Mouse (Mus musculus): ENCODE measurements at regions not wholly inside any gene's neighbourhood (a gene's known extent, or its start where the extent isn't known, plus 50 kb on each side); places are given as distances from the start of the nearest gene placed in this dataset.
A peak's percentile ranks its signal among the peaks of the same experiment; 100 is the strongest.

- TF ChIP-seq MAZ (IDR thresholded peaks at IDR 0.05; ENCODE audit: low read depth, low read length) (no peak), RCOR1 (conservative IDR thresholded peaks at IDR 0.05; ENCODE audit: low read depth, low read length) (0 out of 2 replicates have a peak, but pooled peaks have one; percentile 12), E2F4 (IDR thresholded peaks at IDR 0.05; ENCODE audit: insufficient replicate concordance, low read depth, low read length) (no peak), NRF1 (IDR thresholded peaks at IDR 0.05; ENCODE audit: low read depth, low read length) (no peak), IRF4 (IDR thresholded peaks at IDR 0.05; ENCODE audit: low read depth, low read length) (peak; percentile 51; the same call in 1 of the 2 replicates), HCFC1 (IDR thresholded peaks at IDR 0.05; ENCODE audit: low read depth, low read length) (no peak), KAT2A (IDR thresholded peaks at IDR 0.05; ENCODE audit: insufficient replicate concordance, low read length) (no peak), ETS1 (conservative IDR thresholded peaks at IDR 0.05; ENCODE audit: low read depth, low read length) (peak; percentile 54), BHLHE40 (IDR thresholded peaks at IDR 0.05; ENCODE audit: low read depth, low read length) (peak; percentile 68), GABPA (IDR thresholded peaks at IDR 0.05; ENCODE audit: insufficient replicate concordance, low read depth, low read length) (no peak), MAX (IDR thresholded peaks at IDR 0.05; ENCODE audit: low read length) (peak; percentile 45), POLR2AphosphoS2 (IDR thresholded peaks at IDR 0.05; ENCODE audit: low read depth, low read length) (no peak), POLR2A (IDR thresholded peaks at IDR 0.05; ENCODE audit: low read depth, low read length) (no peak), ZKSCAN1 (IDR thresholded peaks at IDR 0.05; ENCODE audit: borderline replicate concordance, low read depth, low read length) (no peak), ZC3H11A (IDR thresholded peaks at IDR 0.05; ENCODE audit: low read depth, low read length) (no peak), ELF1 (IDR thresholded peaks at IDR 0.05; ENCODE audit: low read depth, low read length) (no peak), SIN3A (IDR thresholded peaks at IDR 0.05; ENCODE audit: low read length) (no peak)
Observed at GRCm38 (mm10) chr10:96342476-96342875, 206.1 kb downstream of the Gm5426 start (continued).

- peaks cover 14 to 16% of the 10 kb centered on the region in 2 experiments for H3K4me1 ChIP-seq (ENCODE audit: control insufficient read depth in 1 of 2, insufficient read depth in 2 of 2)
- DNase-seq (ENCODE audit: extremely low read depth), result no peak
- in situ Hi-C loops (cut with MboI; ENCODE audit: low pct_ligation_motif_present, low pct_unique_long_range_greater_than_20kb, low sequenced_read_pairs), result no loop called here
- no peaks in the 10 kb centered on the region for H3K36me3 ChIP-seq (replicated peaks in 1 of 2; ENCODE audit: control insufficient read depth in 1 of 2, insufficient read depth in 1 of 2, low read length in 1 of 2)
- dilution Hi-C loops (cut with MboI; ENCODE audit: extremely low pct_ligation_motif_present, extremely low pct_unique_long_range_greater_than_20kb, low sequenced_read_pairs), result no loop called here
- no peak overlapping the region for H3K9ac ChIP-seq (ENCODE audit: insufficient read depth, low read depth)
- no peak overlapping the region for H3K27ac ChIP-seq (ENCODE audit: insufficient read depth, low read depth)
- TF ChIP-seq MYC (IDR thresholded peaks at IDR 0.05; ENCODE audit: low read depth, low read length) (no peak), MAFK (IDR thresholded peaks at IDR 0.05; ENCODE audit: insufficient replicate concordance, low read length) (no peak), NELFE (IDR thresholded peaks at IDR 0.05; ENCODE audit: low read depth, low read length) (no peak), ZNF384 (IDR thresholded peaks at IDR 0.05; ENCODE audit: low read depth, low read length) (no peak), ZC3H11A (IDR thresholded peaks at IDR 0.05; ENCODE audit: low read depth, low read length) (no peak), CTCF (conservative IDR thresholded peaks at IDR 0.05 in 1 of 2, IDR thresholded peaks at IDR 0.05 in 1 of 2; ENCODE audit: low read depth in 2 of 2, low read length in 2 of 2) (no peak), HCFC1 (IDR thresholded peaks at IDR 0.05; ENCODE audit: low read depth, low read length) (no peak), ELF1 (IDR thresholded peaks at IDR 0.05; ENCODE audit: low read depth, low read length) (no peak), JUN (IDR thresholded peaks at IDR 0.05; ENCODE audit: insufficient read depth, low read depth, low read length) (no peak), TCF12 (IDR thresholded peaks at IDR 0.05; ENCODE audit: low read depth, low read length) (no peak), BHLHE40 (IDR thresholded peaks at IDR 0.05; ENCODE audit: low read depth, low read length) (no peak), MXI1 (IDR thresholded peaks at IDR 0.05; ENCODE audit: low read depth, low read length) (no peak), CHD2 (IDR thresholded peaks at IDR 0.05; ENCODE audit: low read length) (no peak), MAZ (IDR thresholded peaks at IDR 0.05; ENCODE audit: low read depth, low read length) (no peak)
- no peak overlapping the region for H3K4me3 ChIP-seq (replicated peaks in 1 of 3; ENCODE audit: low read depth in 2 of 3, low read length in 2 of 3, poor library complexity in 1 of 3)
- H3K9me3 ChIP-seq (replicated peaks; ENCODE audit: low read length), result no peaks in the 10 kb centered on the region
- no peaks in the 10 kb centered on the region for H3K27me3 ChIP-seq (replicated peaks)
- no peaks in the 10 kb centered on the region for H3K79me2 ChIP-seq (replicated peaks; ENCODE audit: control insufficient read depth, extremely low read depth, insufficient read depth, poor library complexity, severe bottlenecking)
- H3K4me2 ChIP-seq (ENCODE audit: insufficient read depth, low read depth, poor library complexity, severe bottlenecking), result no peak overlapping the region
Observed at GRCm38 (mm10) chr10:96343666-96344065, 207.3 kb downstream of the Gm5426 start.

All from CH12.LX (cell line).